Mouse (Mus musculus) kidney, adult 2 months (tissue): ENCODE results near the gene Megf11.

Experiments
- CTCF ChIP-seq: fragments of 200-500 bp; conservative IDR thresholded peaks from 2 replicates; pipeline ENCODE4 v1.5.1; 2011; ENCODE audit warnings: low read depth, mild to moderate bottlenecking, control low read depth, low read length, moderate library complexity, mixed read lengths; ENCODE audit not compliant: insufficient read depth, insufficient read length
- POLR2A ChIP-seq: fragments of 200-500 bp; IDR thresholded peaks from one replicate; pipeline ENCODE4 v1.6.1; 2011; ENCODE audit warnings: low read depth, low read length, control low read depth

- TF ChIP-seq CTCF: no peak
- TF ChIP-seq POLR2A: no peak
Observed at GRCm38 (mm10) chr9:64498929-64499328, 113.5 kb downstream of the Megf11 start.
